Mouse (Mus musculus) adrenal gland, postnatal 0 days (tissue): ENCODE results near the gene Rhox3f. TPM values are rescaled to one million over a fixed set of nuclear protein-coding genes. Genes with fewer than 3 reads are reported as not detected.

Experiments
- polyA plus RNA-seq: library from polyadenylated mRNA; unstranded; fragments of >200 nt; fragmentation: Nextera tagmentation; extraction: Ambion mirVana; gene quantifications from 2 replicates; pipeline ENCODE4 v1.2.1, GENCODE M21; 2015

Gene Rhox3f
- polyA plus RNA-seq: not detected in 2 replicates

DNA sequence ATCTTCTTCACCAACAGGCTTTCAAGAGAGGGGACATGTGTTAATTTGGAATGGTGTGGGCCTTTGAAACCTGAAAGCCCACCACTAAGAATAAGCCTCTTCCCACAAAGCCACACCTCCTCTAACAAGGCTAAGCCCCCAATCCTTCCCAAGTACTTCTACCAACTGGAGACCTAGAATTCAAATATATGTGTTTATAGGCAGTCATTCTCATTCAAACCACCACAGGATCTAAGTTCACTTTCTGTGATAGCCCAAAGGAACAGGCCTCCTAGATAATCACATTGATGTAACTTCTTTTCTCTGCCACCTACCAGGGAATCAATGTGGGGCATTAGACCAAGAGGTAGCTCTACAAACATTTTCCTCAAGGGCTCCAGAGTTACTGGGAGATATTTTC lies at the start of gene Rhox3f:
TSS of gene Rhox3f (plus strand) at position 301 of the 400 bp plus-strand sequence.

DNA sequence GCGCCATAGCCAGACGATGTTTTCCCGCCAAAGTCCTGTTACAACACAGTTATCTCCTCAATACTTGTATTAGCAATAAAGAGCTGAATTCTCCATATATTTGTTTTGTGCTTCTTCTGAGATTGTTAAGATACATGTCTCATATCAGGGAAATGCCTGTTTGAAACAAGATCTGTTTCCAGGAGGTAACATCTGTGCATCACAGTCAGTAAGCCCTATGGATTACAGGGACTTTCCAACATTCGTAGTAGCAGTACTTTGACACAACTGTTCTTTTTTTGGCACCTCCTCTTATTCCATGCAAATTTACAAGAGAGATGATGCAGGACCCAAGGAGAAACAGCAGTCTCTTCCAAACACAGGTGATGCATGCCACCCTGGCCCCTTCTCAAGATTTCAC lies 39.1 kb upstream of the Rhox3f start, which contains the start of gene Rhox3e:
TSS of gene Rhox3e (plus strand) at position 301 of the 400 bp plus-strand sequence.

DNA sequence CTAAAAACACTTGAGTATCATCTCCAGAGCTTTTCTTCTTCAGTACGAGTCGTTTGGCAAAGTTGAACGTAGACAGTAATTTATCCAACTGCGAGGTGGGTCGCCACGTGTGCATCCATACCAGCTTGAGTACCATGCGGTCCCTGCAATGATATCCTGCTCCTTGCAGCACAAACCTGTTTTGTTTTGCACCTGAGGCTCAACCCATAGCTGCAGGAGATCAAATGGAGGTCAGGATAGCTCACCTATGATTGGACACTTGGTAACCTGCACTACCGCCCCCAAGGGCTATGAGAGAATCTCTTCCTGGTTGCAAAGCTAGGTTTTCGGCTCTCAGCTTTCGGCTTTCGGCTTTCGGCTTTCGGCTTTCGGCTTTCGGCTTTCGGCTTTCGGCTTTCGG lies 23.7 kb upstream of the Rhox3f start, which contains the start of gene Rhox4e:
TSS of gene Rhox4e (plus strand) at position 301 of the 400 bp plus-strand sequence.

DNA sequence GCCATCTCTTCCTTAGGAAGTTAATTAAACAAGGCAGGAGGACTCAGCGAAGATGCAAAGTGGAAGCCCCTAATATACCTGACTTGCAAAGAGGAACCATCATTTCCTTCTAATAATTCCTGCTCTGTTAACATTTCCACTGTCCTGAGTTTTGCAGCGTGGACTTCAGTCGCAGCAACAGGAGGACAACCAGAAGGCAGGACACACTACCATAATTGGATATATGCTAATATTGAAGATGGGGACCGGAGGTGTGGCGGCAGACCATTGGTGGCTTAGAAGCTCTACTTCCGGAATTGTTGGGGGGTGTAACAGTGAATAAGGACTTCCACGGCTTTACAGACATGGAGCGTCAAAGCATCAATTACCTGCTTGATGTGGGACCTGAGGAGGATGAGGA lies 9.7 kb upstream of the Rhox3f start, which contains the start of gene Rhox2f:
TSS of gene Rhox2f (plus strand) at position 301 of the 400 bp plus-strand sequence.

DNA sequence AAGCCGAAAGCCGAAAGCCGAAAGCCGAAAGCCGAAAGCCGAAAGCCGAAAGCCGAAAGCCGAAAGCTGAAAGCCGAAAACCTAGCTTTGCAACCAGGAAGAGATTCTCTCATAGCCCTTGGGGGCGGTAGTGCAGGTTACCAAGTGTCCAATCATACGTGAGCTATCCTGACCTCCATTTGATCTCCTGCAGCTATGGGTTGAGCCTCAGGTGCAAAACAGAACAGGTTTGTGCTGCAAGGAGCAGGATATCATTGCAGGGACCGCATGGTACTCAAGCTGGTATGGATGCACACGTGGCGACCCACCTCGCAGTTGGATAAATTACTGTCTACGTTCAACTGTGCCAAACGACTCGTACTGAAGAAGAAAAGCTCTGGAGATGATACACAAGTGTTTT lies 26.8 kb downstream of the Rhox3f start, which contains the start of gene Rhox4f:
TSS of gene Rhox4f (minus strand) at position 101 of the 400 bp plus-strand sequence.

DNA sequence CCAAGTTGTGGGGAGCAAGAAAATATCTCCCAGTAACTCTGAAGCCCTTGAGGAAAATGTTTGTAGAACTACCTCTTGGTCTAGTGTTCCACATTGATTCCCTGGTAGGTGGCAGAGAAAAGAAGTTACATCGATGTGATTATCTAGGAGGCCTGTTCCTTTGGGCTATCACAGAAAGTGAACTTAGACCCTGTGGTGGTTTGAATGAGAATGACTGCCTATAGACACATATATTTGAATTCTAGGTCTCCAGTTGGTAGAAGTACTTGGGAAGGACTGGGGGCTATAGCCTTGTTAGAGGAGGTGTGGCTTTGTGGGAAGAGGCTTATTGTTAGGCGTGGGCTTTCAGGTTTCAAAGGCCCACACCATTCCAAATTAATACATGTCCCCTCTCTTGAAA lies 47.7 kb downstream of the Rhox3f start, which contains the start of gene Rhox3g:
TSS of gene Rhox3g (minus strand) at position 101 of the 400 bp plus-strand sequence.

Other genes starting within 250 kb of the Rhox3f start
- not detected in 2 replicates for gene Rhox3a2, start 201.0 kb upstream of the Rhox3f start, polyA plus RNA-seq
- gene Rhox4a2, start 190.1 kb upstream of the Rhox3f start, polyA plus RNA-seq: not detected in 2 replicates
- not detected in 2 replicates for gene Rhox2b, start 168.9 kb upstream of the Rhox3f start, polyA plus RNA-seq
- not detected in 2 replicates for gene Rhox4b, start 148.5 kb upstream of the Rhox3f start, polyA plus RNA-seq
- gene Rhox2c, start 127.3 kb upstream of the Rhox3f start, polyA plus RNA-seq: not detected in 2 replicates
- gene Rhox3c, start 122.4 kb upstream of the Rhox3f start, polyA plus RNA-seq: not detected in 2 replicates
- not detected in 2 replicates for gene Rhox4c, start 100.7 kb upstream of the Rhox3f start, polyA plus RNA-seq
- gene Rhox2d, start 87.6 kb upstream of the Rhox3f start, polyA plus RNA-seq: not detected in 2 replicates
- not detected in 2 replicates for gene Rhox4d, start 66.6 kb upstream of the Rhox3f start, polyA plus RNA-seq
- not detected in 2 replicates for gene Rhox2e, start 50.5 kb upstream of the Rhox3f start, polyA plus RNA-seq
- not detected in 2 replicates for gene Rhox3e, start 39.0 kb upstream of the Rhox3f start, polyA plus RNA-seq
- not detected in 2 replicates for gene Rhox4e, start 23.6 kb upstream of the Rhox3f start, polyA plus RNA-seq
- not detected in 2 replicates for gene Rhox2f, start 9.6 kb upstream of the Rhox3f start, polyA plus RNA-seq
- not detected in 2 replicates for gene Rhox4f, start 26.7 kb downstream of the Rhox3f start, polyA plus RNA-seq
- not detected in 2 replicates for gene Rhox3g, start 47.6 kb downstream of the Rhox3f start, polyA plus RNA-seq
- gene Rhox2g, start 62.5 kb downstream of the Rhox3f start, polyA plus RNA-seq: not detected in 2 replicates
- not detected in 2 replicates for gene Rhox4g, start 70.3 kb downstream of the Rhox3f start, polyA plus RNA-seq
- gene Rhox3h, start 87.8 kb downstream of the Rhox3f start, polyA plus RNA-seq: not detected in 2 replicates
- gene Rhox2h, start 92.3 kb downstream of the Rhox3f start, polyA plus RNA-seq: not detected in 2 replicates
- gene Rhox5, start 223.8 kb downstream of the Rhox3f start, polyA plus RNA-seq: 0.39 TPM in 1 of 2 replicates, not detected in the other
- gene Rhox6, start 245.9 kb downstream of the Rhox3f start, polyA plus RNA-seq: 0.18 TPM in 1 of 2 replicates, not detected in the other